Mouse (Mus musculus) cerebellum, adult 2 months (tissue): ENCODE data around the gene Fn1. TPM values are rescaled to one million over a fixed set of nuclear protein-coding genes. Genes with fewer than 3 reads are reported as not detected.

Experiments
- DNase-seq, 2 experiments: peaks; one replicate each; pipeline ENCODE4 v3.0.0; 2021
- H3K27ac ChIP-seq: fragments of 200-500 bp; 2 replicates; pipeline ENCODE4 v1.5.1; 2012; ENCODE audit warnings: low read length, control low read depth, inconsistent platforms; ENCODE audit not compliant: insufficient read depth
- H3K27me3 ChIP-seq: fragments of 200-500 bp; 2 replicates; pipeline ENCODE4 v1.6.1; 2012; ENCODE audit warnings: inconsistent platforms, mild to moderate bottlenecking, low read length, moderate library complexity; ENCODE audit not compliant: control insufficient read depth, insufficient read depth
- H3K4me1 ChIP-seq: fragments of 200-500 bp; 2 replicates; pipeline ENCODE4 v1.6.1; 2011; ENCODE audit warnings: low read length; ENCODE audit not compliant: control insufficient read depth, insufficient read depth
- H3K4me3 ChIP-seq: fragments of 200-500 bp; replicated peaks from 2 replicates; pipeline ENCODE3; 2011; ENCODE audit warnings: mild to moderate bottlenecking, low read depth, low read length, control low read depth; ENCODE audit not compliant: insufficient read depth
- CTCF ChIP-seq: fragments of 200-500 bp; IDR thresholded peaks from 2 replicates; pipeline ENCODE4 v1.5.1; 2011; ENCODE audit warnings: low read depth, mild to moderate bottlenecking, control low read depth, low read length, moderate library complexity, borderline replicate concordance; ENCODE audit not compliant: insufficient read depth
- POLR2A ChIP-seq: fragments of 200-500 bp; IDR thresholded peaks from 2 replicates; pipeline ENCODE4 v1.6.1; 2011; ENCODE audit warnings: low read length, control low read depth, borderline replicate concordance; ENCODE audit not compliant: insufficient read depth
- WGBS: fragments of 180-500 bp; shearing (Covaris S2); methylation state at CpG from one replicate; pipeline ENCODE4 v1.1.7; 2018; 5-methylcytosine and 5-hydroxymethylcytosine counted together
- polyA plus RNA-seq: library from polyadenylated mRNA; depleted of rRNA; stranded (reverse); fragments of >200 nt; gene quantifications from 2 replicates; pipeline ENCODE4 v1.2.3, GENCODE M21; 2012

Fn1 gene
- polyA plus RNA-seq, 1 experiment = 25.5 TPM

DNA sequence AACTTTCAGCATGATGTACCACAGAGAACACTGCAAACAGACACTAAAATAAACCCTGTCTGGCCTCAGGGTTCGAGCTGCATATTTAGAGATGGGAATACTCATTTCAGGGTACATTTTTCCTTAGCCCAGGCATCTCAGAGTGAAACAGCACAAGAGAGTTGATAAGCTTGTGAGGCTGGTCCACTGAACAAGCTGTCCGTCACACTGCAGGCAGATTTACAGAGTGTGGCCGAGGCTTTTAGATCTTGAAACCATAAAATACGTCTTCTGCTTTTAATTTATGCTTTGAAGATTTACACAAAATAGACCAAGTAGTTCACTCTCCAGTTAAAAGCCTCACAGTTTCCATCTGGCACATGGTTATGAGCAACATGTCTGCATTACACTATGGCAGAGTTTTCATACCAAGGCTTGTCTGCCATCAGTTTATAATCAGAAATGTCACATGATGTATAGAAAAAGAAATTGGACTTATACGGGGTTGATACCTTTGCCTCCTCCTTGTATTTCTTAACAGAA is 29.3 kb upstream of the Fn1 start:
- TF ChIP-seq CTCF (no peak), POLR2A (no peak)
- H3K4me3 ChIP-seq = no peak overlapping the region
- 76% methylated on average over 5 of the region's 5 CpGs for WGBS
- H3K27me3 ChIP-seq = no peaks in the 10 kb centered on the region
- H3K4me1 ChIP-seq = no peaks in the 10 kb centered on the region
- no peak for DNase-seq
- H3K27ac ChIP-seq = no peak overlapping the region

DNA sequence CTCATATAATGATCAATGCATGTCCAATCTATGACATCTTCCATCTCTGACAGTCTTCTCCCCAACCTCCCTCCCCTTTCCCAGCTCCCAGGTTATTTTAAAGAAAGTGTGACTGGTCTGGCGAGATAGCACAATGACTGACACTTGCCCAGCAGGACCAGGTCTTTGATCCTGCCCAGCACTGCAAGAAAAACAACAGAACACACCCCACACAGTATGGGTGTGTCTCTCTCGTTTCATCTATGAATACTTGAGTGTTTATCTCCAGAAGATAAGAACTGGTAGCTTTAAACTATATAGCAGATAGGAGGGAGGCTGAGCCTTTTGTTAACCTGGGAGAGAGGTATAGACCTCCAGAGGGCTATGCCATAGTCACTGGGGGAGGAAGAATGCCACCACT is 28.3 kb upstream of the Fn1 start:
- Histone ChIP-seq H3K4me3 (no peak overlapping the region), H3K27me3 (no peaks in the 10 kb centered on the region), H3K27ac (no peak overlapping the region), H3K4me1 (no peaks in the 10 kb centered on the region)
- TF ChIP-seq POLR2A = no peak
- TF ChIP-seq CTCF = no peak
- WGBS = 38% methylated on average over 2 of the region's 2 CpGs
- DNase-seq = no peak

DNA sequence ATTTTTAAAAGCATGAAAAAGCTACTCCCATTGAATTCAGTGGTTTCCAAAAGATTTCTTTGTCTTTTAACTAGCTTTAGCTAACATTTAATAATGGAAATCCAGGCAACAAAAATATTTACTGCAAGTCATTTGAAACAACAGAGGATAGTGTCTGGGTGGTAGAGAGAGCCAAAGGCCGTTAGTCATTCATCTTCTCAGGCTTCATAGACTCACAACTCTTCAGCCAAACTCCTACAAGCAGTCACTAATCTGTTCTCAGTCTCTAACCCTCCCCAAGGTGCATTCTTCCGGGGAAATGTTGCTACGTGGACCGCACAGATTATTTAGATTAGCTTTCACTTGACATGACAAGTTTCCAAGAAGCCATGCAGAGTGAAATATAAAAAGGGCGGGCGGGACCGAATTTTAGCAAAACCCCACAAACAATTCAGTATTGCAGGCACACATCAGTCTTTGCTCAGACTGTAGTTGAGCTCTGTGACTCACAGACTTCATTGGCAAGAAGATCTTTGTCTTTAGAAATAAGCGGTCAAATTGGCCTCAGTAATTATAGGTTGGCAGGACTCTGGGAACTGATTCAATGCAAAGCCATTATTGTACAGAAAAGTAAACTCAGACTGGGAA is 27.2 kb upstream of the Fn1 start:
- WGBS = 45% methylated on average over 8 of the region's 8 CpGs
- no peak for TF ChIP-seq CTCF
- TF ChIP-seq POLR2A = no peak
- no peaks in the 10 kb centered on the region for H3K4me1 ChIP-seq
- H3K27me3 ChIP-seq = no peaks in the 10 kb centered on the region
- H3K4me3 ChIP-seq = no peak overlapping the region
- no peak overlapping the region for H3K27ac ChIP-seq
- no peak for DNase-seq

DNA sequence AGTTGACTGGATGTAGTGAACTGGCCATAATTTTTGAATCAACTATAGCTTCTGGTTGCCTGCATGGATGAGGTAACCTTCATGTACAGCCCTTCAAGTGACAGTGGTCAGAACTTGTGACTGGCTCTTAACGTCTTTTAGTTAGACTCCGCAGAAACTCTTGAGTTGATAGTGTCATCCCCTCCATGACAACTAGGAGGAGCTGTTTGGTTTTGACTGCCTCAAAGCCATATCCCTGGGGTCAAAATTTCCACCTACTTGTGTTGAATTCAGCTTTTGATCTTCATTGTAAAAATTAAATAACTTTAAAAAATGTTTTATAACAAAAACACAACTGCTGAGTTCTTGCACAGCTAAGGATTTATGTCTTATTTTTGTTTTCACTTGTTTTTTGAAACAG is 22.4 kb upstream of the Fn1 start:
- Histone ChIP-seq H3K4me1 (no peaks in the 10 kb centered on the region), H3K4me3 (no peak overlapping the region), H3K27me3 (no peaks in the 10 kb centered on the region), H3K27ac (no peak overlapping the region)
- no peak for TF ChIP-seq POLR2A
- no peak for TF ChIP-seq CTCF
- DNase-seq = no peak
- 72% methylated on average over 2 of the region's 2 CpGs for WGBS

DNA sequence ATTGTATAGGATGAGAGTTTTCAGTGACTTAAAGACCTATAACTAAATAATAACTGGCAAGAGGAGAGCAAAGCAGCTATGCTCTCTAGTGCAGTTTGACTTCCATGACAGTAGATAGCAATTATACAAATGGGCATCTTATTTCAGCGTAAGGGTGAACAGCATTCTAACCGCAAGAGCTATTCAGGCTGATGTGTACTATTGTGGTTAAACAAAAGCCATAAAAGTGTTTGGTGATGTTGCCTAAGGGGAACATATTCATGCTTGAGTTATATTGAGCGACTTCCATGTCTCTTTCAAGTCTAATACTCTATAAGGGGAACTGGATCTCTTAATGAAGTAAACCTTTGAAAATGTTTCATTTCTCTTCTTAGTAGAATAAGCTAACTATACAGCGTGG is 21.3 kb upstream of the Fn1 start:
- Histone ChIP-seq H3K27me3 (no peaks in the 10 kb centered on the region), H3K4me1 (no peaks in the 10 kb centered on the region), H3K27ac (no peak overlapping the region), H3K4me3 (no peak overlapping the region)
- no peak for TF ChIP-seq CTCF
- TF ChIP-seq POLR2A = no peak
- 82% methylated on average over 4 of the region's 4 CpGs for WGBS
- DNase-seq = no peak

DNA sequence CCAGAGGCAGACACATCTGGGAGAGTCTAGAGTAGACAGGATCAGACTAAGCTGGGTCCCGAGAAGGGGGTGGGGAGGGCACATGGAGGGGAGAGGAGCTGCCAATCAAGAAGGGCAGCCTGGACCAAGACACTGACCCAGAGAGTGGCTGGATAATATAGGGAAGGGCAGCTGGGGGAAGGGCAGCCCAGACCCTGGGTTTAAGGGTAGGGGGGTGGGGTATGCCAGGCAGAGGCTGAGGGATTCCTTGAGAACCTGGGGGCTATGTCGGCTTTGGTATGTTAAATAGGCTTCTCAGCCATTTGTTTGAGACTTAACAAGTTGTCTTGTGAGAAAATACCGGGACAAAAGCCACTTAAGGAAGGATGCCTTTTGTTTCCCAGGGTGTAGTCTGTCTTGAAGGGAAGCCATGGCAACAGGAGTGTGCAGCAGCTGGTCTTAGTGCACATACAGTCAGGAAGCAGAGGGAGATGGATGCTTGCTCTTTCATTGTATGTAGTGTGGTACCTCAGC is 20.5 kb upstream of the Fn1 start:
- DNase-seq = no peak
- H3K27ac ChIP-seq = no peak overlapping the region
- H3K27me3 ChIP-seq = no peaks in the 10 kb centered on the region
- no peak overlapping the region for H3K4me3 ChIP-seq
- no peaks in the 10 kb centered on the region for H3K4me1 ChIP-seq
- TF ChIP-seq POLR2A = no peak
- no peak for TF ChIP-seq CTCF
- 11% methylated on average over 3 of the region's 3 CpGs for WGBS

DNA sequence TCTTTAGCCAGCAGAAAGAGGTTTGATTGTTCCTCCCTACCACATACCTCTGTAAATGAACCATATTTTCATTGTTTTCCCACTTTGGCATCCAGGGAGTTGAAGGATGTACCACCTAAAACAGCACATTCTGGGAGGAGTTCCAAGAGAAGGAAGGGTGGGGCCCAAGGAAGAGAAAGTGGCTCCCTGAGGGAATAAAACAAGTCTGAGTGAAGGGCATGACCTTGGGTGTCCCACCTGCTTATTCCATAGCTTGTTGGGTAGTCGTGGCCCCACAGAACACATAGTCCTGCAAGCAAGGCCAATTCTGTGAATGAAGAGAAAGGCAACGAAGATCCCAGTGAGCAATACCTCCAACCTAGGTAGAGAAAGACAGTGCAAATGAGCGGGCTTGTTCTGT is 19.3 kb upstream of the Fn1 start:
- Histone ChIP-seq H3K27ac (no peak overlapping the region), H3K4me3 (no peak overlapping the region), H3K4me1 (no peaks in the 10 kb centered on the region), H3K27me3 (no peaks in the 10 kb centered on the region)
- 81% methylated on average over 3 of the region's 3 CpGs for WGBS
- DNase-seq = no peak
- TF ChIP-seq CTCF = no peak

DNA sequence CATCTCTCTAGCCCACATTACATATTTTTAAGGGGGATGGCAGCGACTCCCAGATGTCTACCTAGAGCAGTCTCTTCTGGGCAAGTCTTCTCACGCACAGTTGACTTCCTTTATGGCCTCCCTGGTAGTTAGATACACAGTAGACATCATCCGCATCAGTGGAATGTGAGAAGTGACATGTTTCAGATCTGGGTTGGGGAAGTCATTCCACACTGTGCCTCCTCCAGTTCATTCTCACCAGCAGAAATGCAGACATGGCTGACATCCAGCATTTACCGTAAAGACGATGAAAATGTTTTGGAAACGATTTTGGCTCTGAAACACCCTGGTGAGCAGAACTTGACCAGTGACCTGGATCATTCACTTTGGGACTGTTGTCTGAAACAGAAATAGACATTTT is 10.2 kb upstream of the Fn1 start:
- TF ChIP-seq POLR2A (no peak), CTCF (no peak)
- no peak for DNase-seq
- 62% methylated on average over 6 of the region's 6 CpGs for WGBS
- Histone ChIP-seq H3K27me3 (no peaks in the 10 kb centered on the region), H3K4me1 (no peaks in the 10 kb centered on the region), H3K27ac (no peak overlapping the region), H3K4me3 (no peak overlapping the region)
